Mouse (Mus musculus): ENCODE measurements around the gene Gm10282.

GRCm38 (mm10) chr8:72301497-72301896 lies 3.6 kb downstream of the Gm10282 start:
- TF ChIP-seq CTCF (IDR thresholded peaks at IDR 0.05; ENCODE audit: insufficient read depth, low read length), result no peak
- TF ChIP-seq POLR2A (IDR thresholded peaks at IDR 0.05; ENCODE audit: borderline replicate concordance, extremely low read depth, low read depth, low read length), result no peak
